Mouse (Mus musculus) hindbrain, embryonic 10.5 days (tissue): ENCODE data around the gene Ercc4. TPM values are rescaled to one million over a fixed set of nuclear protein-coding genes. Genes with fewer than 3 reads are reported as not detected.

ENCODE experiments used
- DNase-seq: peaks from one replicate; pipeline ENCODE4 v3.0.0-alpha.2; 2017; ENCODE audit warnings: low spot score
- H3K27ac ChIP-seq: fragments of 300-500 bp; sonication (generic); 2 replicates; pipeline ENCODE4 v1.5.1; 2016; ENCODE audit warnings: mild to moderate bottlenecking, moderate library complexity
- H3K27me3 ChIP-seq: fragments of 300-500 bp; sonication (generic); 2 replicates; pipeline ENCODE4 v1.6.1; 2016; ENCODE audit warnings: mild to moderate bottlenecking; ENCODE audit not compliant: poor library complexity, insufficient read depth, severe bottlenecking
- H3K36me3 ChIP-seq: fragments of 300-500 bp; sonication (generic); 2 replicates; pipeline ENCODE4 v1.6.1; 2016; ENCODE audit warnings: mild to moderate bottlenecking, moderate library complexity
- H3K4me1 ChIP-seq: fragments of 300-500 bp; sonication (generic); replicated peaks from 2 replicates; pipeline ENCODE4 v1.6.1; 2016; ENCODE audit warnings: mild to moderate bottlenecking
- H3K4me3 ChIP-seq: fragments of 300-500 bp; sonication (generic); 2 replicates; pipeline ENCODE4 v1.5.1; 2016; ENCODE audit warnings: mild to moderate bottlenecking, moderate library complexity
- H3K9me3 ChIP-seq: fragments of 300-500 bp; sonication (generic); 2 replicates; pipeline ENCODE4 v1.6.1; 2016; ENCODE audit warnings: mild to moderate bottlenecking, moderate library complexity
- WGBS: fragments of 180-500 bp; shearing (Covaris S2); methylation state at CpG from one replicate; pipeline ENCODE4 v1.1.7; 2016; 5-methylcytosine and 5-hydroxymethylcytosine counted together
- polyA plus RNA-seq: library from polyadenylated mRNA; unstranded; fragments of >200 nt; fragmentation: Nextera tagmentation; extraction: Ambion mirVana; gene quantifications from 2 replicates; pipeline ENCODE4 v1.2.1, GENCODE M21; 2016

Gene Ercc4
- polyA plus RNA-seq, 1 experiment from 2014 or later = 12.8 TPM

DNA sequence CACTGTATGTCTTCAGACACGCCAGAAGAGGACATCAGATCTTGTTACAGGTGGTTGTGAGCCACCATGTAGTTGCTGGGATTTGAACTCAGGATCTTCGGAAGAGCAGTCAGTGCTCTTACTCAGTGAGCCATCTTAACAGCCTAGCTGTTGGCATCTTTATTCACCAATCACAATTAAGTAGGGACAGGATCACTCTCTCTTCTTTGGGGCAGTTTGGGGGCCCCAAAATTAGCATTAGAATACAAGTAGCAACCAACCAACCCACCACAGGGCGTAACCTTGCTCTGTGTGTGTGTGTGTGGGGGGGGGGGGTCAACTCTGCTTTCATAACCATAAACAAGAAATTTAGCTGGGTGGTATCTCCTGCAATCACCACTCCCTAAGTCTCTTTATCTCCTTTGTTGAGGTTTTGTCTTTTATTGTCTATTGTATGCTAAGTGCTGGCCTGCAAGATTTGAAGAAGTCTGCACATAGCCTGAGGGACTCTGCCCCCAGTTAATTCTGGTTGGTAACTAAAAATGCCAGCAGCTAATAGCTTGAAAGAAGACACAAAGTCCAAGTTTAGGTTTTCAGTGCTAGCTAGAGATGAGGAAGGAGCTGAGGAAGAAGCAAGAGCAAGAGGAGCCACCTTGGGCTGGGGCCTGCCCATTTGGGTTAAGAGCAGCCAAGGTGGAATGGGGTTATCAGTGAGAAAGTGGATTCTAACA, 10.3 kb downstream of the Ercc4 start:
- Histone ChIP-seq H3K4me3 (no peak overlapping the region), H3K36me3 (peaks cover 62% of the 10 kb centered on the region), H3K4me1 (no peaks in the 10 kb centered on the region), H3K27me3 (no peaks in the 10 kb centered on the region), H3K27ac (no peak overlapping the region), H3K9me3 (no peaks in the 10 kb centered on the region)
- WGBS = 85% methylated on average over 3 of the region's 3 CpGs
- DNase-seq = no peak

DNA sequence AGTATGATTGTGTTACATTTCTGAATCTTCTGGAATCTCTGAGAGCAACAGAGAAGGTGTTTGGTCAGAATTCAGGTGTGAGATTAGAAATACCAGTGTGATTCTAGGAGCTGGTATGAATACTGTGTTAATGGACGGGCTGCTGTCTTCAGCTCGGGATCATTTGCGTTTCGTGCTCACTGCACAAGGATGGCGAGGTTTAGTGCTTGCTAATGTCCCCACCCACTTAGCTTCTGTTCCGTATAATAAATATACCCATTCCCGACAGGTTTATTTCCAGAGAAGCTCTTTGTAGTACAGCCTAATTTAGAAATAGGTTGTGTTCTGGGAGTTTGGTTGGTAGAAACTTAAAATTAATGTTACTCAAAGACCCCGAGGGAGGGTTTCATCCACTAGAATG, 15.9 kb downstream of the Ercc4 start:
- WGBS = 93% methylated on average over 8 of the region's 8 CpGs

DNA sequence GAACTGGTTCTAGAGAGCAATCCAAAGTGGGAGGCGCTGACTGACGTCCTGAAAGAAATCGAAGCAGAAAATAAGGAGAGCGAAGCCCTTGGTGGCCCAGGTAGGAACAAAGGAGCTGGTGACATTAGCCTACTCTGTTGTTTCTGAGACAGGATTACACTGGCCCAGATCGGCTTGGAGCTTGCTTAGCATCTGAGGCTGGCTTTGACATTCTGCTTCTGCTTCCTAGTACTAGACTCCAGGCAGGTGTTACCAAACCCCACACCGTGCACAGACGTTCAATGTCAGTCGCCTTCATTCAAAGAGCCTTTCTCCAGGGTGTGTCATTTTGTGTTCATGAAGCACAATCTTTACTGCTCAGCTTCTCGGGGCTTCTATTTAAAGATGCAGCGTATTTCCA, 18.1 kb downstream of the Ercc4 start:
- no peak overlapping the region for H3K4me3 ChIP-seq
- H3K9me3 ChIP-seq = no peaks in the 10 kb centered on the region
- H3K4me1 ChIP-seq = no peaks in the 10 kb centered on the region
- no peaks in the 10 kb centered on the region for H3K27me3 ChIP-seq
- H3K36me3 ChIP-seq = peaks cover 93% of the 10 kb centered on the region
- no peak overlapping the region for H3K27ac ChIP-seq
- 95% methylated on average over 10 of the region's 10 CpGs for WGBS
- DNase-seq = no peak

More for the DNA sequence above, 15.9 kb downstream of the Ercc4 start:
- H3K9me3 ChIP-seq = no peaks in the 10 kb centered on the region
- no peaks in the 10 kb centered on the region for H3K4me1 ChIP-seq
- peaks cover 91% of the 10 kb centered on the region for H3K36me3 ChIP-seq
- no peak overlapping the region for H3K27ac ChIP-seq
- no peak for DNase-seq
- H3K27me3 ChIP-seq = no peaks in the 10 kb centered on the region
- H3K4me3 ChIP-seq = no peak overlapping the region

DNA sequence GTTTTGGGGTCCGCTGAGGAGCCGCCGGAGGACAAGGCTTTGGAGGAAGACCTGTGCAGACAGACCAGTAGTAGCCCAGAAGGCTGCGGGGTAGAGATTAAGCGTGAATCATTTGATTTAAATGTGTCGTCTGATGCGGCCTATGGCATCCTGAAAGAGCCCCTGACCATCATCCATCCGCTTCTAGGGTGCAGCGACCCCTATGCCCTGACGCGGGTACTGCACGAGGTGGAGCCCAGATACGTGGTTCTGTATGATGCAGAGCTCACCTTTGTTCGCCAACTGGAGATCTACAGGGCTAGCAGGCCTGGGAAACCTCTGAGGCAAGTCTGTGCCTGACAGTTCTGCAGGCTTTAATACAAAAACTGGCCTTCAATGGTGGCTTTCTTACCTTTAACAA, 20.9 kb downstream of the Ercc4 start:
- Histone ChIP-seq H3K4me3 (no peak overlapping the region), H3K27ac (no peak overlapping the region), H3K4me1 (no peaks in the 10 kb centered on the region), H3K36me3 (peaks cover 77% of the 10 kb centered on the region), H3K9me3 (no peaks in the 10 kb centered on the region), H3K27me3 (no peaks in the 10 kb centered on the region)
- DNase-seq = peak; percentile 50
- 46% methylated on average over 14 of the region's 14 CpGs for WGBS

DNA sequence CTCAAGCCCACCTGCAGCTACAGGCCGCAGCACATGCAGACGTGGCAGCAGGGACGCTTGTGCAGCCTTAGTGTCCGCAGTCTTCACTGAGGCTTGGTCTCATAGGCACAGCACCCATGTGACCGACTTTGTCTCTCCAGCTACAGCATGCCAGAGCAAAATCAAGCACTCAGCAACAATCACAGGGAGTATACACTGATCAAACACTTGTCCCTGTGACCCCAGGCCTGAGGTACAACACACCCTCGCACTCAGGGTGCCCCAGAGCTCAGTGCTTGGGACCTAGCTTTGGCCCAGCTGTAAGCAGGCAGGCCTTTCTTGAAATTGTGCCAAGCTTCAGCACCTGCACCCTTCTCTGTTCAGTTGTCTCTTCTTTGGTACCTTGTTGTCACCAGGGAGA, 31.7 kb downstream of the Ercc4 start:
- Histone ChIP-seq H3K36me3 (peaks cover 58% of the 10 kb centered on the region), H3K27ac (no peak overlapping the region), H3K27me3 (no peaks in the 10 kb centered on the region), H3K4me3 (no peak overlapping the region), H3K9me3 (no peaks in the 10 kb centered on the region), H3K4me1 (no peaks in the 10 kb centered on the region)
- no peak for DNase-seq
- 90% methylated on average over 6 of the region's 6 CpGs for WGBS

DNA sequence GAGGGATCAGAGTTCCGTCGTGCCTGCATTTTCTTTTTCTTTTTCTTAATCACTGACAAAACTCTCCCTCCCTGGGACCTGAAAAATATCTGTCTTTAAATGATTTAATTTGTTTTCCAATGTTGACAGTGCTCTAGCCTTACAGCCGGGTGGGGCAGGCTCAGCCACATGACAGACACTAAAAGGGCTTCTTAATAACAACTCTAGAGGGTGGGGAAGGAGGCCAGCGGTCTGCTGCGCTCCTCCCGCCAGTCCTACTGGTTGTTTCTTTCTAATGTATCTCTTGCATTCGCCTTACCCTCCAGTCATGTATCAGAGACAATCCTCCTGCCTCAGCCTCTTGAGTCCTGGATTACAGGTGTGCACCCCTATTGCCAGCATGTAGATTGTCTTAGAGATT, 34.4 kb downstream of the Ercc4 start:
- Histone ChIP-seq H3K9me3 (no peaks in the 10 kb centered on the region), H3K36me3 (peaks cover 85% of the 10 kb centered on the region), H3K27me3 (no peaks in the 10 kb centered on the region), H3K4me1 (no peaks in the 10 kb centered on the region), H3K4me3 (no peak overlapping the region), H3K27ac (no peak overlapping the region)
- DNase-seq = no peak
- WGBS = 93% methylated on average over 7 of the region's 7 CpGs

DNA sequence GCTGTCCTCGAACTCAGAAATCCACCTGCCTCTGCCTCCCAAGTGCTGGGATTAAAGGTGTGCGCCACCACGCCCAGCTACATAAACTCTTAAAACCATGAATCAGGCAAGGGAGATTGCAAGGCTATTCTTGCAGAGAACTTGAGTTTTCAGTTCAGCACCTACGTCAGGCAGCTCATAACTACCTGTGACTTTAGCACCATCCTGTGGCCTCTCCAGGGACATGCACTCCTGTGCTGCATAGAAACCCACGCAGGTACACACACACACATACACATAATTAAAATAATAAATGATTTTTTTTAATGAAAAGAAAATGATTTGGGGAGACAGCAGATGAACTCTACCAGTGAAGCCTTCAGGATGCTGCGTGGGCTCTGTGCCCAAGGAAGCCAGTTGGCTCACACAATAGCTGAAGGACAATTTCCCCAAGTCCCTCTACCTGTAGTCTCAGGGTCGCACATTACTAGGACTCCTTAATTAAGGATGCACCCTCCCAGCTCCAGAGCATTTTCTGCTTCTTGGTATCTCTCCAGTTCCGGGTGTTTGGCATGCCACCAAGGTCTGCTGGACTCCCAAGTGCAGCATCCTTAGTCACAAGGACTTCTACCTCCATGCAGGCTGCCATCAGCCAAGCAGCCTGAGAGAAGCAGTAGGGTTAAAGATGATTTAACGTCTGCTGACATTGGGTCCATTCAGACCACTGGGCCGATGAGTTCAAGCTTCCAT, 35.4 kb downstream of the Ercc4 start:
- H3K4me1 ChIP-seq = no peaks in the 10 kb centered on the region
- DNase-seq = no peak
- 92% methylated on average over 10 of the region's 10 CpGs for WGBS
- no peak overlapping the region for H3K4me3 ChIP-seq
- no peaks in the 10 kb centered on the region for H3K9me3 ChIP-seq
- H3K27me3 ChIP-seq = no peaks in the 10 kb centered on the region
- no peak overlapping the region for H3K27ac ChIP-seq
- peaks cover 94% of the 10 kb centered on the region for H3K36me3 ChIP-seq

DNA sequence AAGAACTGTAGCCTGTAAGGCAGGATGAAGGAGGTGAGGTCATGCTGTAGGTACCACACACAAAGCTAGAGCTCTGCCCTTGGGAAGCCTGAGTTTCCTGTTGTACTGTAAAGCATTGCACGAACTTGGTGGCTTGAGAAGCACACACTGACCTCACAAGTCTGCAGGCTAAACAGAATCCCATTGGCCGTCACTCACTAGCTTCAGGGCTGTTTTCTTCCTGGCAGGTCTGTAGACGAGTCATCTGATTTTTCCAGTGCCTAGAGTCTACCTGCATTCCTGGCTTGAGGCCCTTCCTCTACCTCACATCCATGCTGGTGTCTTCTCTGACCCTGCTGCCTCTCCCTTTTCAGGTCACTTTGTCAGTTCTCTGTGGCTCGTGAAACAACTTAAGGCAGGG, 36.7 kb downstream of the Ercc4 start:
- no peak for DNase-seq
- no peak overlapping the region for H3K27ac ChIP-seq
- H3K36me3 ChIP-seq = peaks cover 82% of the 10 kb centered on the region
- no peak overlapping the region for H3K4me3 ChIP-seq
- H3K4me1 ChIP-seq = no peaks in the 10 kb centered on the region
- WGBS = 88% methylated on average over 4 of the region's 4 CpGs
- H3K9me3 ChIP-seq = no peaks in the 10 kb centered on the region
- H3K27me3 ChIP-seq = no peaks in the 10 kb centered on the region

DNA sequence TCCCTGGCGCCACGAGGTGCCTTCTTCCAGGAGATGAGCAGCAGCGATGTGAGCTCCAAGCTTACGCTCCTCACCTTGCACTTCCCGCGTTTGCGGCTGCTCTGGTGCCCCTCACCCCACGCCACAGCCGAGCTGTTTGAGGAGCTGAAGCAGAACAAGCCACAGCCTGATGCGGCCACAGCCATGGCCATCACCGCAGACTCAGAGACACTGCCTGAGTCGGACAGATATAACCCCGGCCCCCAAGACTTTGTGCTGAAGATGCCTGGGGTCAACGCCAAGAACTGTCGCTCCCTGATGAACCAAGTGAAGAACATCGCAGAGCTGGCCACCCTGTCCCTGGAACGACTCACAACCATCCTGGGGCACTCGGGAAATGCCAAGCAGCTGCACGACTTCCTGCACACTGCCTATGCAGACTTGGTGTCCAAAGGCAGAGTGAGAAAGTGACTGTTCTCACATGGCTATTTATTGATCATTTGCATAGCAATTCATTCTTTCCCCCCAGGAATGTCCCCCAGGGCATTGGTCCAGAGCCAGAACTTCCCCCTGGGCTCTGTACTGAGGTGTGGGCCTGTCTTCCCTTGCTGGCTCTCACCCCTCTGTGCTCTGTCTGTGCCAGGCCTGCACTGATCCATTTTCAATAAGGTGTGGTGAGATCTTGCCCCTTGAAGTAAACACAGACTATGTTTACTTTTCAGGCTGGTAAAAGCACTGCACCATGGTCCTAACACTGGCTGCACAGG, 38.5 kb downstream of the Ercc4 start:
- DNase-seq = no peak
- 91% methylated on average over 19 of the region's 19 CpGs for WGBS
- no peak overlapping the region for H3K4me3 ChIP-seq
- no peaks in the 10 kb centered on the region for H3K9me3 ChIP-seq
- H3K36me3 ChIP-seq = peaks cover 65% of the 10 kb centered on the region
- no peaks in the 10 kb centered on the region for H3K4me1 ChIP-seq
- no peak overlapping the region for H3K27ac ChIP-seq
- no peaks in the 10 kb centered on the region for H3K27me3 ChIP-seq

DNA sequence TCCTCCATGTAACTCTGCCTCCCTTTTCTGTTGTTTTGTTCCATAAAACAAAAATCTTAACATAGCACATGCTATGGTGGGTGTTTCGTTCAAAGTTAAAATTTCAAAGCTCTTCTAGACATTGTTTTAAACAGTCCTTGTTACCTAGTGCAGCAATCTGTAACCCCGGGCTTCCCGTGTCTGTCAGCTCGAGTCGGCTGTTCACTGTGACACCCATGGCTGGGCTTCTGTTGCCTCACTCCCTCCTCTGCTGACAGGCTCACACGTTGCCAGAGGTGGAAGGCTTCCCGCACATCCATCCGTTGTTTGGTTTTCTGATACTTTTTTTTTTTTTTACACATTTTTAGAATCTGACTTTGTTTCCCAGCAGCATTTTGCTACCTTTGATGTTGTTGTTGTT, 40.5 kb downstream of the Ercc4 start:
- DNase-seq = no peak
- Histone ChIP-seq H3K4me3 (no peak overlapping the region), H3K27ac (no peak overlapping the region), H3K4me1 (no peaks in the 10 kb centered on the region), H3K36me3 (peaks cover 52% of the 10 kb centered on the region), H3K9me3 (no peaks in the 10 kb centered on the region), H3K27me3 (no peaks in the 10 kb centered on the region)
- 92% methylated on average over 8 of the region's 8 CpGs for WGBS

DNA sequence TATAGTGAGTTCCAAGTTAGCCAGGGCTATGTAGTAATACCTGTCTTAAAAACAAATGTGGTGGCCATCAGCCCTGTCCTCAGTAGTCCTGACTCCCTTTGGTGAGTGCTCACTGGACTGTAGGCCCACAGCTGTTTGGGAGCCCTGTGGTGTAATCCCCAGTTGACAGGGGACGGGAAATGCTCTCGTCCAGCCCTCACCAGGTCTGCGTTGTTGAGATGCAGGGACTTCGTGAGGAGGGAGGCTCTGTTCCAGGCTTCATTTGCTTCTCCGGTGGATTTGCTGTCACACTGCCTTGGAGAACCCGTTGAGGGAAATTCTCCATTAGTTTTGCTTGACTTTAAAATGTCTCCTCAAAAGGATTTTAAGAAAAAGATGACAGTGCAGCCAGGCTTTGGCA, 41.3 kb downstream of the Ercc4 start:
- Histone ChIP-seq H3K27ac (no peak overlapping the region), H3K4me3 (no peak overlapping the region), H3K4me1 (no peaks in the 10 kb centered on the region), H3K36me3 (peaks cover 46% of the 10 kb centered on the region), H3K9me3 (no peaks in the 10 kb centered on the region), H3K27me3 (no peaks in the 10 kb centered on the region)
- 88% methylated on average over 6 of the region's 6 CpGs for WGBS
- no peak for DNase-seq

DNA sequence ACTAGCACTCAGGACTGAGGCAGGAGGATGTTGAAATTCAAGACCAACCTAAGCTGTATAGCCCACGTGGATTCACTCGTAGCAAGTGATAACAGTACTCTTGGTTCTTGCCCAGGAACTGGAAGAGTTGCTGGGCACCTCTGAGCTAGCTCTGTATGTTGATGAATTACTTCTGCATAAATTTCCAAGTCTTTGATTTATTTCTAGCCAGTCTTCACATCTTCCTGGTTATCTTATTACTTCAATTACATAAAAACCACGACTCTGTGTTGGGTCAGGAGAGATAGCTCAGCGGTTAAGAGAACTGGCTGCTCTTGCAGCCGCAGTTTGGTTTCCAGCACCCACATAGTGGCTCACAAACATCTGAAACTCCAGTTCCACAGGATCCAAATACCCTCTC, 43.0 kb downstream of the Ercc4 start:
- no peak overlapping the region for H3K4me3 ChIP-seq
- no peaks in the 10 kb centered on the region for H3K27me3 ChIP-seq
- H3K27ac ChIP-seq = no peak overlapping the region
- H3K36me3 ChIP-seq = peaks cover 29% of the 10 kb centered on the region
- DNase-seq = no peak
- no peaks in the 10 kb centered on the region for H3K4me1 ChIP-seq
- 94% methylated on average over 5 of the region's 5 CpGs for WGBS
- no peaks in the 10 kb centered on the region for H3K9me3 ChIP-seq

DNA sequence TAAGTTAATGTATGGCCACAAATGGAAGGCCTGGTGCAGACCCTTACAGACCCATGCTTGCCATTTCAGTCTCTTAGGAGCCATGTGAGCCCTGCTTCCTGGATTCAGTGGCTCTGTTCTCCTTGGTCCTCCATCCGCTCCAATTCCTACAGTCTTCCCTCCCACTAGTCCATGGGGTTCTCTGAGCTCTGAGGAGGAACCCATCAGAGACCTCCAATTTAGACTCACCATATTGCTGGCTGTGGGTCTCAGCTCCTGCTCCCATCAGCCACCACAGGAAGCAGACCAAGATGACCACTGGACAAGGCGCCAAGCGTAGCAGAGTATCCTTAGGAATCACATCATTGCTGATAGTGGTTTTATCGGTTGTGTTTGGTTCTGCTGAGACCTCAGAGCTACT, 43.7 kb downstream of the Ercc4 start:
- Histone ChIP-seq H3K27me3 (no peaks in the 10 kb centered on the region), H3K9me3 (no peaks in the 10 kb centered on the region), H3K27ac (no peak overlapping the region), H3K36me3 (peaks cover 21% of the 10 kb centered on the region), H3K4me1 (no peaks in the 10 kb centered on the region), H3K4me3 (no peak overlapping the region)
- WGBS = 90% methylated on average over 4 of the region's 4 CpGs
- no peak for DNase-seq
